In genomic region chr4:126152864-126153263, GRCm38 (mm10) we compare ENCODE assay signal across 22 mouse cellular contexts.
"Had no signal": no experiment of that assay in that cellular context is flagged by ENCODE, and none has a peak within 500 bp of the region (broad histone marks: within the 10 kb centered on the region; RNA-seq: fewer than 3 reads in every experiment).

No protein-coding gene starts in this region.

- H3K36me3 ChIP-seq: midbrain, embryonic 12.5 days; midbrain, embryonic 15.5 days; neural tube, embryonic 12.5 days; neural tube, embryonic 15.5 days; stomach, embryonic 15.5 days had no signal

- H3K27me3 ChIP-seq: limb, embryonic 12.5 days; limb, embryonic 15.5 days; stomach, embryonic 15.5 days had no signal

- ATAC-seq: liver, postnatal 0 days; lung, postnatal 0 days; midbrain, embryonic 15.5 days had no signal

- DNase-seq: kidney, adult 18-20 months; kidney, adult 9 months; kidney, postnatal 14 days; layer of hippocampus, postnatal 36 days; liver, postnatal 0 days; lung, embryonic 14.5 days; retina, postnatal 1 day; right cerebral cortex, postnatal 25 days; spleen, adult 18-20 months; thymus, postnatal 25 days had no signal

- H3K9me3 ChIP-seq: limb, embryonic 15.5 days; midbrain, embryonic 12.5 days; midbrain, embryonic 15.5 days; neural tube, embryonic 12.5 days; neural tube, embryonic 15.5 days; stomach, embryonic 15.5 days had no signal

- H3K27ac ChIP-seq: left cerebral cortex, adult 2 months; limb, embryonic 12.5 days; limb, embryonic 15.5 days; liver, embryonic 14.5 days; macrophage; midbrain, embryonic 12.5 days; midbrain, embryonic 15.5 days; neural tube, embryonic 12.5 days; neural tube, embryonic 15.5 days; stomach, embryonic 15.5 days had no signal

- H3K9ac ChIP-seq: limb, embryonic 12.5 days; limb, embryonic 15.5 days; liver, embryonic 14.5 days; liver, postnatal 0 days; lung, embryonic 14.5 days; midbrain, embryonic 12.5 days; midbrain, embryonic 15.5 days; neural tube, embryonic 12.5 days; neural tube, embryonic 15.5 days; stomach, embryonic 15.5 days had no signal

- H3K4me2 ChIP-seq: limb, embryonic 12.5 days; limb, embryonic 15.5 days; liver, embryonic 11.5 days; lung, embryonic 14.5 days; midbrain, embryonic 12.5 days; midbrain, embryonic 15.5 days; neural tube, embryonic 12.5 days; neural tube, embryonic 15.5 days; stomach, embryonic 15.5 days had no signal

- H3K4me3 ChIP-seq: left cerebral cortex, adult 2 months; limb, embryonic 12.5 days; limb, embryonic 15.5 days; midbrain, embryonic 12.5 days; midbrain, embryonic 15.5 days; neural tube, embryonic 12.5 days; neural tube, embryonic 15.5 days; stomach, embryonic 15.5 days had no signal
